ENCODE assay signal across 8 mouse cellular contexts in the genomic region with DNA sequence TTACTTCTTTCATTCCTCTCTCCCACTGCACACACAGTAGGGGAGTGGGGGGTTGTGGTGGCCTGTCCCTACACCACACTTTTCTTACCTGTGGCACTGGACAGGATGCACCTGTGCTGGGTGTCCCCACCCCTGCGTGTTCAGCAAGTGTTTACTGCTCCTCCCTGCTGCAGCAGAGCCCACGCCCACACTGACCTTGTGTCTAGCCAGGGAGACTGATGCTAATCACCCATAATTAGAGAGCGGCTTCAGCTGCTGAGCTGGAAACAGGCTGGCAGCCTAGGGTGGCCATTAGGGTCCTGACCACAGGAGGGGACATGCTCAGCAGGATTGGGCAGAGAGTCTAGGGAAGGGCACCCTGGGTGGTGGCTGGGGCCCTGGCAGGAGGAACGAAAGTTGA. TPM values are rescaled to one million over a fixed set of nuclear protein-coding genes. Genes with fewer than 3 reads are reported as not detected.
DNase-seq lines count a peak whose midpoint lies in the region; ATAC-seq and TF ChIP-seq lines count a peak whose summit lies in the region.

No protein-coding gene starts in this region.

- WGBS in heart, adult 2 months: 69% methylated on average over 4 of the region's 4 CpGs
- WGBS in embryonic facial prominence, embryonic 12.5 days: 54% methylated on average over 4 of the region's 4 CpGs
- 74% methylated on average over 4 of the region's 4 CpGs for WGBS in limb, embryonic 12.5 days

- H3K36me3 ChIP-seq in heart, adult 2 months (ENCODE audit: control insufficient read depth, insufficient read depth, low read length): no peaks in the 10 kb centered on the region
- H3K36me3 ChIP-seq in embryonic facial prominence, embryonic 12.5 days: peaks cover 26% of the 10 kb centered on the region
- peaks cover 30% of the 10 kb centered on the region for H3K36me3 ChIP-seq in limb, embryonic 12.5 days

- no peak for DNase-seq in heart, adult 2 months
- DNase-seq in heart, postnatal 36 days: no peak
- DNase-seq in A20 (ENCODE audit: low read depth, low spot score): peak; percentile 51
- no peak for DNase-seq in right cerebral cortex, postnatal 4 days
- no peak for DNase-seq in yolk sac, embryonic 10.5 days (ENCODE audit: low spot score)
- no peak for DNase-seq in thymus, postnatal 0 days (ENCODE audit: low spot score)

- no peak overlapping the region for H3K4me3 ChIP-seq in heart, adult 2 months
- H3K4me3 ChIP-seq in embryonic facial prominence, embryonic 12.5 days: peak overlapping the region; percentile 62; the same call in 1 of the 2 replicates
- no peak overlapping the region; the same call in 1 of the 2 replicates for H3K4me3 ChIP-seq in limb, embryonic 12.5 days (replicated peaks)

- no peak for TF ChIP-seq EP300 in heart, adult 2 months (IDR thresholded peaks at IDR 0.05; ENCODE audit: insufficient read depth, low read depth, low read length)

- H3K4me1 ChIP-seq in heart, adult 2 months (ENCODE audit: control insufficient read depth, insufficient read depth, low read length): peaks cover 15% of the 10 kb centered on the region
- peaks cover 13% of the 10 kb centered on the region for H3K4me1 ChIP-seq in embryonic facial prominence, embryonic 12.5 days
- peaks cover 14% of the 10 kb centered on the region for H3K4me1 ChIP-seq in limb, embryonic 12.5 days (replicated peaks)

- ATAC-seq in embryonic facial prominence, embryonic 12.5 days (ENCODE audit: insufficient number of reproducible peaks, insufficient read depth, low FRiP score, low TSS enrichment): no peak
- no peak for ATAC-seq in limb, embryonic 12.5 days (ENCODE audit: insufficient number of reproducible peaks, insufficient read depth, low FRiP score, low TSS enrichment, low read depth)

- TF ChIP-seq POLR2A in heart, adult 2 months (IDR thresholded peaks at IDR 0.05; ENCODE audit: insufficient read depth, low read depth, low read length): no peak

- H3K27ac ChIP-seq in heart, adult 2 months: peak overlapping the region; percentile 98
- H3K27ac ChIP-seq in embryonic facial prominence, embryonic 12.5 days: peak overlapping the region; percentile 92
- H3K27ac ChIP-seq in limb, embryonic 12.5 days: no peak overlapping the region

- no peaks in the 10 kb centered on the region for H3K79me2 ChIP-seq in heart, adult 2 months (replicated peaks; ENCODE audit: control insufficient read depth, insufficient read depth, low read length)

- no peak for TF ChIP-seq CTCF in heart, adult 2 months (IDR thresholded peaks at IDR 0.05)

- H3K4me2 ChIP-seq in embryonic facial prominence, embryonic 12.5 days (replicated peaks): peak overlapping the region; percentile 57; the same call in 1 of the 2 replicates
- 0 out of 2 replicates have a peak overlapping the region, but pooled peaks have one; percentile 77 for H3K4me2 ChIP-seq in limb, embryonic 12.5 days

- no peaks in the 10 kb centered on the region for H3K9me3 ChIP-seq in embryonic facial prominence, embryonic 12.5 days
- no peaks in the 10 kb centered on the region for H3K9me3 ChIP-seq in limb, embryonic 12.5 days

- no peaks in the 10 kb centered on the region for H3K27me3 ChIP-seq in heart, adult 2 months (ENCODE audit: control insufficient read depth, insufficient read depth, low read length)
- H3K27me3 ChIP-seq in embryonic facial prominence, embryonic 12.5 days: no peaks in the 10 kb centered on the region
- no peaks in the 10 kb centered on the region for H3K27me3 ChIP-seq in limb, embryonic 12.5 days

- no peak overlapping the region for H3K9ac ChIP-seq in heart, adult 2 months (ENCODE audit: low read depth, low read length)
- no peak overlapping the region for H3K9ac ChIP-seq in embryonic facial prominence, embryonic 12.5 days
- 0 out of 2 replicates have a peak overlapping the region, but pooled peaks have one; percentile 28 for H3K9ac ChIP-seq in limb, embryonic 12.5 days (replicated peaks)

- intact Hi-C loops in heart, adult 2 months (cut with DNase I): no loop called here
- intact Hi-C loops in heart, postnatal 36 days (cut with DNase I): loop anchor here (1.0 to 5.0 kb wide), 2 partner anchors 21 to 78 kb away; a partner anchor contains a TSS

RNA-seq across cellular contexts. Expression of a gene that starts 1.7 kb away (rescaled TPM):
- 10 to 100 TPM; 56.9 to 64.2 TPM for total RNA-seq in heart, adult 2 months (2021)
- 54.1 and 68.3 TPM in 2 replicates for polyA plus RNA-seq in heart, adult 2 months (2012; rRNA removed)
- total RNA-seq in heart, postnatal 36 days (2021): 10 to 100 TPM; 64.0 to 66.8 TPM
- polyA plus RNA-seq in embryonic facial prominence, embryonic 12.5 days (2016; fragmentation: Nextera tagmentation; extraction: Ambion mirVana): 303 and 326 TPM in 2 replicates
- 335 and 339 TPM in 2 replicates for polyA plus RNA-seq in limb, embryonic 12.5 days (2016; fragmentation: Nextera tagmentation; extraction: Ambion mirVana)
- 333 and 377 TPM in 2 replicates for polyA plus RNA-seq in thymus, postnatal 0 days (2015; fragmentation: Nextera tagmentation; extraction: Ambion mirVana)

RNA-seq across cellular contexts. Expression of a gene that starts 14.5 kb away (rescaled TPM):
- 10 to 100 TPM; 39.7 to 48.4 TPM for total RNA-seq in heart, adult 2 months (2021)
- polyA plus RNA-seq in heart, adult 2 months (2012; rRNA removed): 35.5 and 44.8 TPM in 2 replicates
- total RNA-seq in heart, postnatal 36 days (2021): 10 to 100 TPM; 39.6 to 44.9 TPM
- polyA plus RNA-seq in embryonic facial prominence, embryonic 12.5 days (2016; fragmentation: Nextera tagmentation; extraction: Ambion mirVana): 59.5 and 70.4 TPM in 2 replicates
- polyA plus RNA-seq in limb, embryonic 12.5 days (2016; fragmentation: Nextera tagmentation; extraction: Ambion mirVana): 45.7 and 53.9 TPM in 2 replicates
- 33.2 and 43.0 TPM in 2 replicates for polyA plus RNA-seq in thymus, postnatal 0 days (2015; fragmentation: Nextera tagmentation; extraction: Ambion mirVana)

RNA-seq across cellular contexts. Expression of a gene that starts 24.0 kb away (rescaled TPM):
- 100 to 1,000 TPM; 123 to 127 TPM for total RNA-seq in heart, adult 2 months (2021)
- 66.2 and 109 TPM in 2 replicates for polyA plus RNA-seq in heart, adult 2 months (2012; rRNA removed)
- 100 to 1,000 TPM; 124 to 138 TPM for total RNA-seq in heart, postnatal 36 days (2021)
- polyA plus RNA-seq in embryonic facial prominence, embryonic 12.5 days (2016; fragmentation: Nextera tagmentation; extraction: Ambion mirVana): 142 and 150 TPM in 2 replicates
- polyA plus RNA-seq in limb, embryonic 12.5 days (2016; fragmentation: Nextera tagmentation; extraction: Ambion mirVana): 117 and 121 TPM in 2 replicates
- 85.7 and 111 TPM in 2 replicates for polyA plus RNA-seq in thymus, postnatal 0 days (2015; fragmentation: Nextera tagmentation; extraction: Ambion mirVana)

RNA-seq across cellular contexts. Expression of a gene that starts 28.5 kb away (rescaled TPM):
- not detected for total RNA-seq in heart, adult 2 months (2021)
- 0.06 and 0.12 TPM in 2 replicates for polyA plus RNA-seq in heart, adult 2 months (2012; rRNA removed)
- total RNA-seq in heart, postnatal 36 days (2021): under 1 TPM in 1 of 2 experiments, not detected in 1; 0.06 TPM
- polyA plus RNA-seq in embryonic facial prominence, embryonic 12.5 days (2016; fragmentation: Nextera tagmentation; extraction: Ambion mirVana): not detected in 2 replicates
- not detected in 2 replicates for polyA plus RNA-seq in limb, embryonic 12.5 days (2016; fragmentation: Nextera tagmentation; extraction: Ambion mirVana)
- polyA plus RNA-seq in thymus, postnatal 0 days (2015; fragmentation: Nextera tagmentation; extraction: Ambion mirVana): 0.04 and 0.06 TPM in 2 replicates

RNA-seq across cellular contexts. Expression of a gene that starts 42.5 kb away (rescaled TPM):
- 1 to 10 TPM; 1.1 to 2.0 TPM for total RNA-seq in heart, adult 2 months (2021)
- 0.38 and 3.8 TPM in 2 replicates for polyA plus RNA-seq in heart, adult 2 months (2012; rRNA removed)
- 1 to 10 TPM in 1 of 2 experiments, under 1 TPM in 1; 0.22 to 1.6 TPM for total RNA-seq in heart, postnatal 36 days (2021)
- not detected in 2 replicates for polyA plus RNA-seq in embryonic facial prominence, embryonic 12.5 days (2016; fragmentation: Nextera tagmentation; extraction: Ambion mirVana)
- 0.15 TPM in 1 of 2 replicates, not detected in the other for polyA plus RNA-seq in limb, embryonic 12.5 days (2016; fragmentation: Nextera tagmentation; extraction: Ambion mirVana)
- polyA plus RNA-seq in thymus, postnatal 0 days (2015; fragmentation: Nextera tagmentation; extraction: Ambion mirVana): 1.2 and 1.4 TPM in 2 replicates
